Mouse (Mus musculus) erythroid progenitor cell, adult 5-6 weeks (primary cell): ENCODE measurements around the gene Sec14l2. TPM values are rescaled to one million over a fixed set of nuclear protein-coding genes. Genes with fewer than 3 reads are reported as not detected.

ENCODE experiments used
- ATAC-seq: replicated peaks from 2 replicates; pipeline ENCODE4 v1.8.0; 2016; ENCODE audit warnings: moderate number of reproducible peaks, mild to moderate bottlenecking, moderate TSS enrichment, inconsistent platforms; ENCODE audit not compliant: poor library complexity, low FRiP score, severe bottlenecking
- total RNA-seq, 2 experiments: library from RNA; stranded (forward) in 1 of 2; stranded (reverse) in 1 of 2; fragments of 150-400 nt in 1 of 2; fragments of 186-747, 209-891 nt in 1 of 2; gene quantifications; 2 replicates each; pipeline versions ENCODE4 v1.2.3 to v1.2.4; 2015 to 2017; ENCODE audit warnings: low replicate concordance in 2 of 2

The Sec14l2 gene
- total RNA-seq, 2 experiments from 2014 or later: 17.6 to 41.5 TPM

GRCm38 (mm10) chr11:4076633-4077032 is 46.6 kb downstream of the Sec14l2 start:
- no peak for ATAC-seq

DNA sequence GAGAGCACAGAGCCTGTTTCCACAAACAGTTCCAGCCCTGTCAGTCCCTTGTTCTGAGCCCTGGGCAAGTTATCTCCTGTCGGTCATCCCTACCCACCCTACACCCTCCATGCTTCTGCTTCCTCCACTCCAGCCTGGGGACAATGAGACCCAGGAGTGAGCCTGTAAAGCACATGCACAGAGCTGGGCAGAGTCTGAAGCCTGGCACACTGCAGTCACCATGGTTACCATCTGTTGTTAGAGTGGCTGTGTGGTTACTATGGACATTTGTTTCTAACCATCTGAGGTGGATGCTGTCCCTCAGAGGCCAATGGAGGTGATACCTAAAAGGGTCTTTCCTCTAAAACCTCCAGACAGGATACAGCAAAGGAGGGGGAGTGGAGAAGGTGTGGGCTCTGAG is 53.6 kb downstream of the Sec14l2 start:
- 0 out of 2 replicates have a peak, but pooled peaks have one; percentile 16 for ATAC-seq

DNA sequence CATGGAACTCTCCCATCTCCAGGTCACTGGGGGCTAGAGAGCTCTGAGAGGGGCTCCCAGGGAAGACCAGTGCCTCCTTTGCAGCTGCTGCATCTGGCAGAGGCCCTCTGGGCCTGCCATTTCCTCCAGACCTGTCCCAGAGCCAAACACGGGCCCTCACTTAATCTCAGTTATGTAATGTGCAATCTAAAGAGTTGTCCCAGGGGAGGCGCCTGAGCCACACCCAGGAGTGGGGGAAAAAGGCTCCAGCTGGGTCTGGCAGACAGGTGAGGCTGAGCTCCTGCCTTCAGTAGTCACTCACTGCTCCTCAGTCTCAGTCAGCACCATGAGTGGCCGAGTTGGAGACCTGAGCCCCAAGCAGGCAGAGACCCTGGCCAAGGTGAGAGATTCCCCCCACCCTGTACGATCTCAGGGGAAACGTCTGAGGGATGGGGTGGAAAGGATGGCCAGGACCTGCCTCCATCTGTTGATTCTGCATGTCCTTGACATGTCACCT is 58.5 kb downstream of the Sec14l2 start, which contains the start of gene Sec14l3:
TSS of gene Sec14l3 (plus strand) at position 215 of the 496 bp plus-strand sequence.
- no peak for ATAC-seq

DNA sequence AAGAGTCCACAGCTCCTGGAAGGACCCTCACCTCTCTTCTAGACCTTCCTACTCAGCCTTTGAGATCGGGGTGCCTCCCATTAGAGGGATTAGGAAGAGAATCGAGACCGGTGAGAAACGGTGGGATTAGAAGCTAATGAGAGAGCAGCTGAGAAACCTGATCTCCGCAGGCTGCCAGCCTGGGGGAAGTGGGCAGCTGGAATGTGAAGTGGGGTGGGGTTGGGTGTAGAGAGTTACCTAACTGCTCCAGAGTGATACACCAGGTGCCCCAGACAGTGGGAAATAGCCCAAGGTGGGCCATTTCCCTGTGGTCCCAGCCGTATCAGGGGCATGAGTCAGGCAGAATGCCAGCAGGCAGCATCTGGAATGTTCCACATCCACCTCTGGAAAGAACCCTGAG is 60.2 kb downstream of the Sec14l2 start:
- ATAC-seq: no peak

DNA sequence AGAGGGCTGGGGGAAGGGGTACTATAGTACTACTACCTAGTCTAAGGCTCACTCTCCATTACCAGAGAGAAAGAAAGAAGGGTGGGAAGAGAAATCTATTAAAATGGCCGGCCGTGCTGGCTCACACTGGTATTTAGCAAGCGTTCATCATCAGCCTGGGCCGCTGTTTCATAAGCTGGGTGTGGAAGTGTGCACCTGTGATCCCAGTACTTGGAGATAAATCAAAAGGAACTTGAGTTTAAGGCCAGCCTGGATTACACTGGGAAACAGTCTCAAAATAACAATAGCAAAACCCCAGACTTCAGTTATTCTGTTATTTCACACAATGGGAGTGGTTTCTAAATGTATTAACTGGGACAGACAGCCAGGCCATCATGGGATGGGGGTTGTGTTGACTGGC is 60.7 kb downstream of the Sec14l2 start:
- ATAC-seq: no peak

- no peak for ATAC-seq
These were observed 62.2 kb downstream of the Sec14l2 start for GRCm38 (mm10) chr11:4060866-4061575.

DNA sequence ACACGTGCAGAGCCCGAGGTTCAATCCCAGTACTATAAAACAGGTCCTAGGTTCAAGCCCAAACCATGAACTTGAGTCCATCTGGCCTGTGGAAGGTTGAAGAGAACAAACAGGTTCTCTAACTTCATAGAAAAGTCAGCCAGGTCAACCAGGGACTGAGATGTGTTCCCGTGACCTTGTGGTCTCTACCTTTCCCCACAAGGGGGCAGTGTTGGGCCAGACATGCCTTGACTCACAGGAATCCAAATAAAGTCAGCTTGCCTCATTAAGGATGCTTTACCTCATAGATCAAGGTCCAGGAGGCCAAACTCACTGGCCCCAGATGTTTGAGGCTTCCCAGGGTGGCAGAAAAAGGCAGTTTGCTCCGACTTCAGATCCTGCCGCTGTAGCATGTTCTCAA is 69.6 kb downstream of the Sec14l2 start:
- peak; percentile 63 for ATAC-seq

- no peak for ATAC-seq
These were observed 74.8 kb downstream of the Sec14l2 start for GRCm38 (mm10) chr11:4048438-4048837.

- no peak for ATAC-seq
These were observed 75.4 kb downstream of the Sec14l2 start for GRCm38 (mm10) chr11:4047766-4048165.

Other genes with a start within 250 kb of the Sec14l2 start
- gene 4921536K21Rik, start 228.3 kb downstream of the Sec14l2 start, total RNA-seq (2015; ENCODE audit: low replicate concordance): not detected in 2 replicates
- gene 4921536K21Rik, start 228.3 kb downstream of the Sec14l2 start, total RNA-seq (2017; ENCODE audit: low replicate concordance): not detected in 2 replicates
- gene Dusp18, start 228.2 kb downstream of the Sec14l2 start, total RNA-seq (2015; ENCODE audit: low replicate concordance): not detected in 2 replicates
- not detected in 2 replicates for gene Dusp18, start 228.2 kb downstream of the Sec14l2 start, total RNA-seq (2017; ENCODE audit: low replicate concordance)
- gene Slc35e4, start 208.8 kb downstream of the Sec14l2 start, total RNA-seq (2015; ENCODE audit: low replicate concordance): 0.42 TPM in 1 of 2 replicates, not detected in the other
- gene Slc35e4, start 208.8 kb downstream of the Sec14l2 start, total RNA-seq (2017; ENCODE audit: low replicate concordance): 0.76 TPM in 1 of 2 replicates, not detected in the other
- gene Tcn2, start 191.3 kb downstream of the Sec14l2 start, total RNA-seq (2015; ENCODE audit: low replicate concordance): 26.3 and 26.4 TPM in 2 replicates
- gene Tcn2, start 191.3 kb downstream of the Sec14l2 start, total RNA-seq (2017; ENCODE audit: low replicate concordance): 8.5 and 22.8 TPM in 2 replicates
- gene Pes1, start 159.4 kb downstream of the Sec14l2 start, total RNA-seq (2015; ENCODE audit: low replicate concordance): 5.8 and 6.3 TPM in 2 replicates
- gene Pes1, start 159.4 kb downstream of the Sec14l2 start, total RNA-seq (2017; ENCODE audit: low replicate concordance): 9.8 and 10.5 TPM in 2 replicates
- not detected in 2 replicates for gene 4930556J24Rik, start 146.6 kb downstream of the Sec14l2 start, total RNA-seq (2015; ENCODE audit: low replicate concordance)
- gene 4930556J24Rik, start 146.6 kb downstream of the Sec14l2 start, total RNA-seq (2017; ENCODE audit: low replicate concordance): not detected in 2 replicates
- gene Gal3st1, start 139.8 kb downstream of the Sec14l2 start, total RNA-seq (2015; ENCODE audit: low replicate concordance): not detected in 2 replicates
- gene Gal3st1, start 139.8 kb downstream of the Sec14l2 start, total RNA-seq (2017; ENCODE audit: low replicate concordance): not detected in 2 replicates
- gene Sec14l4, start 92.0 kb downstream of the Sec14l2 start, total RNA-seq (2015; ENCODE audit: low replicate concordance): not detected in 2 replicates
- not detected in 2 replicates for gene Sec14l4, start 92.0 kb downstream of the Sec14l2 start, total RNA-seq (2017; ENCODE audit: low replicate concordance)
- gene Sec14l3, start 58.6 kb downstream of the Sec14l2 start, total RNA-seq (2015; ENCODE audit: low replicate concordance): not detected in 2 replicates
- gene Sec14l3, start 58.6 kb downstream of the Sec14l2 start, total RNA-seq (2017; ENCODE audit: low replicate concordance): not detected in 2 replicates
- 4.0 and 10.1 TPM in 2 replicates for gene Mtfp1, start 28.0 kb downstream of the Sec14l2 start, total RNA-seq (2015; ENCODE audit: low replicate concordance)
- gene Mtfp1, start 28.0 kb downstream of the Sec14l2 start, total RNA-seq (2017; ENCODE audit: low replicate concordance): 2.8 and 8.0 TPM in 2 replicates
- gene Rnf215, start 11.8 kb upstream of the Sec14l2 start, total RNA-seq (2015; ENCODE audit: low replicate concordance): 2.9 and 6.3 TPM in 2 replicates
- gene Rnf215, start 11.8 kb upstream of the Sec14l2 start, total RNA-seq (2017; ENCODE audit: low replicate concordance): 15.9 and 34.0 TPM in 2 replicates
- 0.42 and 0.72 TPM in 2 replicates for gene Ccdc157, start 36.9 kb upstream of the Sec14l2 start, total RNA-seq (2015; ENCODE audit: low replicate concordance)
- 1.5 and 5.8 TPM in 2 replicates for gene Ccdc157, start 36.9 kb upstream of the Sec14l2 start, total RNA-seq (2017; ENCODE audit: low replicate concordance)
- 42.2 and 60.4 TPM in 2 replicates for gene Sf3a1, start 36.9 kb upstream of the Sec14l2 start, total RNA-seq (2015; ENCODE audit: low replicate concordance)
- gene Sf3a1, start 36.9 kb upstream of the Sec14l2 start, total RNA-seq (2017; ENCODE audit: low replicate concordance): 23.9 and 24.6 TPM in 2 replicates
- 2.2 and 2.5 TPM in 2 replicates for gene Tbc1d10a, start 63.4 kb upstream of the Sec14l2 start, total RNA-seq (2015; ENCODE audit: low replicate concordance)
- gene Tbc1d10a, start 63.4 kb upstream of the Sec14l2 start, total RNA-seq (2017; ENCODE audit: low replicate concordance): 3.0 and 4.2 TPM in 2 replicates
- gene Castor1, start 94.8 kb upstream of the Sec14l2 start, total RNA-seq (2015; ENCODE audit: low replicate concordance): not detected in 2 replicates
- gene Castor1, start 94.8 kb upstream of the Sec14l2 start, total RNA-seq (2017; ENCODE audit: low replicate concordance): 2.6 TPM in 1 of 2 replicates, not detected in the other
- gene Osm, start 113.0 kb upstream of the Sec14l2 start, total RNA-seq (2015; ENCODE audit: low replicate concordance): 2.2 and 4.6 TPM in 2 replicates
- 3.7 and 4.3 TPM in 2 replicates for gene Osm, start 113.0 kb upstream of the Sec14l2 start, total RNA-seq (2017; ENCODE audit: low replicate concordance)
- not detected in 2 replicates for gene Lif, start 134.1 kb upstream of the Sec14l2 start, total RNA-seq (2015; ENCODE audit: low replicate concordance)
- gene Lif, start 134.1 kb upstream of the Sec14l2 start, total RNA-seq (2017; ENCODE audit: low replicate concordance): 0.39 TPM in 1 of 2 replicates, not detected in the other